In the genomic region with DNA sequence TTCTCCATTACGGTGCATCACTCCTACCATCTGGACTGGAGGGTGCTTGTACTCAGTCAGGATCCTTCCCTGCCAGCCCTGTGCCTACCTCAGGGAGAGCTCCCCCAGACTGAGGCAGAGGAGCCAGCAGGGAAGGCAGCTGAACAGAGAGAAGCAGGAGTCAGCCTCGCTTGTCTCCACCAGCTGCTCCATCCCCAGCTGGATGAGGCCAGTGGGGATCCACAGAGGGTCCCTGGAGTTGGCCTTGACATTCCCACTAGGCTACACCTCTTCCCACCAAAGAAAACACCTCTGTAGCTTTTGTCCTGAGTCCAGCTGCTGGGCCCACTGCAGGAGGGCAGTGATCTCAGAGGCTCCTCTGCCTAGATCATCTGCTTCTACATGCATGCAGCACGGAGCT, we compare ENCODE assay signal across 9 mouse cellular contexts. TPM values are rescaled to one million over a fixed set of nuclear protein-coding genes. Genes with fewer than 3 reads are reported as not detected.
A peak's percentile ranks its signal among the peaks of the same experiment; 100 is the strongest.
DNase-seq lines count a peak whose midpoint lies in the region; ATAC-seq and TF ChIP-seq lines count a peak whose summit lies in the region.
"Had no signal": no experiment of that assay in that cellular context is flagged by ENCODE, and none has a peak within 500 bp of the region (broad histone marks: within the 10 kb centered on the region; RNA-seq: fewer than 3 reads in every experiment).

No protein-coding gene starts in this region.

- peak overlapping the region; percentile 27 for H3ac ChIP-seq in C2C12 (ENCODE audit: control insufficient read depth, insufficient read length, low read depth)

- no peaks in the 10 kb centered on the region for H3K27me3 ChIP-seq in C2C12 (ENCODE audit: control insufficient read depth, insufficient read depth, insufficient read length)
- H3K27me3 ChIP-seq in forebrain, embryonic 15.5 days, result no peaks in the 10 kb centered on the region
- no peaks in the 10 kb centered on the region for H3K27me3 ChIP-seq in liver, embryonic 15.5 days

- peak overlapping the region; percentile 89 for H3K27ac ChIP-seq in forebrain, embryonic 15.5 days (replicated peaks)
- H3K27ac ChIP-seq in liver, embryonic 15.5 days (replicated peaks), result peak overlapping the region; percentile 42

- peak; percentile 92 for DNase-seq in heart, adult 11 months
- DNase-seq in heart, postnatal 36 days, result no peak
- DNase-seq in right cerebral cortex, adult 2 months (ENCODE audit: low spot score in 2 of 2), result no peak
- no peak for DNase-seq in layer of hippocampus, adult 18-20 months (ENCODE audit: low spot score in 2 of 2)
- DNase-seq in embryo, embryonic 9.5 days (ENCODE audit: extremely low spot score), result no peak
- DNase-seq: cerebellum, adult 8-10 months had no signal

- peaks cover 53% of the 10 kb centered on the region for H3K4me1 ChIP-seq in forebrain, embryonic 15.5 days
- peaks cover 72% of the 10 kb centered on the region for H3K4me1 ChIP-seq in liver, embryonic 15.5 days (replicated peaks)

- H3K9ac ChIP-seq in forebrain, embryonic 15.5 days (replicated peaks), result no peak overlapping the region
- no peak overlapping the region; the same call in 1 of the 2 replicates for H3K9ac ChIP-seq in liver, embryonic 15.5 days

- no peak for ATAC-seq in forebrain, embryonic 15.5 days (replicated peaks)
- ATAC-seq in liver, embryonic 15.5 days (ENCODE audit: insufficient read depth), result no peak

- 78% methylated on average over 3 of the region's 3 CpGs for WGBS in forebrain, embryonic 15.5 days
- WGBS in liver, embryonic 15.5 days (ENCODE audit: insufficient replicate concordance), result 69% methylated on average over 3 of the region's 3 CpGs

- H3K4me3 ChIP-seq in C2C12 (ENCODE audit: insufficient read depth, poor library complexity, severe bottlenecking), result no peak overlapping the region
- H3K4me3 ChIP-seq in forebrain, embryonic 15.5 days, result no peak overlapping the region
- no peak overlapping the region for H3K4me3 ChIP-seq in liver, embryonic 15.5 days (replicated peaks)

- peaks cover 64% of the 10 kb centered on the region for H3K79me3 ChIP-seq in C2C12 (ENCODE audit: low read depth)

- H3K36me3 ChIP-seq in C2C12 (ENCODE audit: control insufficient read depth, insufficient read depth), result peaks cover 18% of the 10 kb centered on the region
- H3K36me3 ChIP-seq in forebrain, embryonic 15.5 days, result peaks cover 21% of the 10 kb centered on the region
- H3K36me3 ChIP-seq in liver, embryonic 15.5 days (replicated peaks), result peaks cover 56% of the 10 kb centered on the region

- intact Hi-C loops in heart, postnatal 36 days (cut with DNase I), result no loop called here

- H3K9me3 ChIP-seq in forebrain, embryonic 15.5 days, result no peaks in the 10 kb centered on the region
- H3K9me3 ChIP-seq in liver, embryonic 15.5 days (replicated peaks), result no peaks in the 10 kb centered on the region

- TF ChIP-seq CTCF in C2C12 (IDR thresholded peaks at IDR 0.05; ENCODE audit: control insufficient read depth, insufficient read depth, insufficient read length), result no peak

- H3K4me2 ChIP-seq in forebrain, embryonic 15.5 days (replicated peaks), result no peak overlapping the region
- H3K4me2 ChIP-seq in liver, embryonic 15.5 days, result peak overlapping the region; percentile 27; the same call in 1 of the 2 replicates

- peaks cover 90% of the 10 kb centered on the region for H3K79me2 ChIP-seq in C2C12 (ENCODE audit: control insufficient read depth, insufficient read depth)

TF ChIP-seq in C2C12, 6 proteins besides CTCF, POLR2A, EP300 and RAD21:
- TF ChIP-seq CEBPB (IDR thresholded peaks at IDR 0.05; ENCODE audit: low read depth), result no peak
- TF ChIP-seq MAX (IDR thresholded peaks at IDR 0.05), result no peak

RNA-seq across cellular contexts. Expression of gene Gnai2, which starts 10.2 kb away (rescaled TPM):
- total RNA-seq in heart, postnatal 36 days (2021), result 100 to 1,000 TPM; 248 to 259 TPM
- 449 TPM for polyA plus RNA-seq in C2C12 (2012; fragmentation: generic; extraction: Trizol)
- 335 and 338 TPM in 2 replicates for polyA plus RNA-seq in forebrain, embryonic 15.5 days (2015; fragmentation: Nextera tagmentation; extraction: Ambion mirVana)
- polyA plus RNA-seq in liver, embryonic 15.5 days (2015; fragmentation: Nextera tagmentation; extraction: Ambion mirVana), result 162 and 167 TPM in 2 replicates
- 100 to 1,000 TPM; 228 to 231 TPM for total RNA-seq in layer of hippocampus, adult 18-20 months (2021)

RNA-seq across cellular contexts. Expression of gene Sema3b, which starts 15.9 kb away (rescaled TPM):
- 10 to 100 TPM; 18.5 to 22.0 TPM for total RNA-seq in heart, postnatal 36 days (2021)
- 13.7 TPM for polyA plus RNA-seq in C2C12 (2012; fragmentation: generic; extraction: Trizol)
- polyA plus RNA-seq in forebrain, embryonic 15.5 days (2015; fragmentation: Nextera tagmentation; extraction: Ambion mirVana), result 1.7 and 2.8 TPM in 2 replicates
- 0.74 and 0.77 TPM in 2 replicates for polyA plus RNA-seq in liver, embryonic 15.5 days (2015; fragmentation: Nextera tagmentation; extraction: Ambion mirVana)
- total RNA-seq in layer of hippocampus, adult 18-20 months (2021), result 1 to 10 TPM; 1.5 to 2.5 TPM

RNA-seq across cellular contexts. Expression of gene Ifrd2, which starts 37.5 kb away (rescaled TPM):
- total RNA-seq in heart, postnatal 36 days (2021), result 10 to 100 TPM; 48.4 to 51.2 TPM
- polyA plus RNA-seq in C2C12 (2012; fragmentation: generic; extraction: Trizol), result 71.7 TPM
- 15.4 and 16.9 TPM in 2 replicates for polyA plus RNA-seq in forebrain, embryonic 15.5 days (2015; fragmentation: Nextera tagmentation; extraction: Ambion mirVana)
- polyA plus RNA-seq in liver, embryonic 15.5 days (2015; fragmentation: Nextera tagmentation; extraction: Ambion mirVana), result 161 and 198 TPM in 2 replicates
- total RNA-seq in layer of hippocampus, adult 18-20 months (2021), result 10 to 100 TPM; 12.5 to 13.2 TPM

RNA-seq across cellular contexts. Expression of gene Hyal3, which starts 44.3 kb away (rescaled TPM):
- under 1 TPM; 0.36 to 0.46 TPM for total RNA-seq in heart, postnatal 36 days (2021)
- 0.28 TPM for polyA plus RNA-seq in C2C12 (2012; fragmentation: generic; extraction: Trizol)
- polyA plus RNA-seq in forebrain, embryonic 15.5 days (2015; fragmentation: Nextera tagmentation; extraction: Ambion mirVana), result 1.3 and 2.1 TPM in 2 replicates
- 0.64 TPM in 2 replicates for polyA plus RNA-seq in liver, embryonic 15.5 days (2015; fragmentation: Nextera tagmentation; extraction: Ambion mirVana)
- 1 to 10 TPM; 1.1 to 1.4 TPM for total RNA-seq in layer of hippocampus, adult 18-20 months (2021)

RNA-seq across cellular contexts. Expression of gene Slc38a3, which starts 44.4 kb away (rescaled TPM):
- total RNA-seq in heart, postnatal 36 days (2021), result 10 to 100 TPM; 66.0 to 80.3 TPM
- polyA plus RNA-seq in C2C12 (2012; fragmentation: generic; extraction: Trizol), result 0.01 TPM
- polyA plus RNA-seq in forebrain, embryonic 15.5 days (2015; fragmentation: Nextera tagmentation; extraction: Ambion mirVana), result 24.2 and 24.4 TPM in 2 replicates
- polyA plus RNA-seq in liver, embryonic 15.5 days (2015; fragmentation: Nextera tagmentation; extraction: Ambion mirVana), result 35.0 and 50.9 TPM in 2 replicates
- 10 to 100 TPM; 57.8 to 62.6 TPM for total RNA-seq in layer of hippocampus, adult 18-20 months (2021)
